Mouse (Mus musculus) neural tube, embryonic 14.5 days (tissue): ENCODE data around the gene Gabarap. TPM values are rescaled to one million over a fixed set of nuclear protein-coding genes. Genes with fewer than 3 reads are reported as not detected.
"Not testable (repeated sequence)": the region's sequence is repeated elsewhere in the genome, so short reads cannot be mapped to it uniquely, and the experiment has no call there.

Experiments used
- ATAC-seq: fragments of 200-750 bp; cut with Nextera tagmentation; 2 replicates; pipeline ENCODE4 v1.8.0; 2017; ENCODE audit warnings: low read depth, mild to moderate bottlenecking, moderate TSS enrichment, moderate library complexity
- H3K27ac ChIP-seq: fragments of 300-500 bp; sonication (generic); 2 replicates; pipeline ENCODE4 v1.5.1; 2014; ENCODE audit warnings: low read depth, mild to moderate bottlenecking, control low read depth, low read length, moderate library complexity, mixed read lengths
- H3K27me3 ChIP-seq: fragments of 300-500 bp; sonication (generic); 2 replicates; pipeline ENCODE4 v1.6.1; 2014; ENCODE audit warnings: low read length; ENCODE audit not compliant: control insufficient read depth, insufficient read depth
- H3K36me3 ChIP-seq: fragments of 300-500 bp; sonication (generic); 2 replicates; pipeline ENCODE4 v1.6.1; 2014; ENCODE audit warnings: low read length, mixed read lengths; ENCODE audit not compliant: control insufficient read depth, insufficient read depth
- H3K4me1 ChIP-seq: fragments of 300-500 bp; sonication (generic); 2 replicates; pipeline ENCODE4 v1.6.1; 2014; ENCODE audit warnings: low read length; ENCODE audit not compliant: control insufficient read depth, insufficient read depth
- H3K4me2 ChIP-seq: fragments of 300-500 bp; sonication (generic); 2 replicates; pipeline ENCODE4 v1.6.1; 2014; ENCODE audit warnings: mild to moderate bottlenecking, low read depth, low read length, control low read depth
- H3K4me3 ChIP-seq: fragments of 300-500 bp; sonication (generic); 2 replicates; pipeline ENCODE4 v1.5.1; 2014; ENCODE audit warnings: low read depth, low read length, control low read depth, mixed read lengths
- H3K9ac ChIP-seq: fragments of 300-500 bp; sonication (generic); replicated peaks from 2 replicates; pipeline ENCODE4 v1.6.1; 2014; ENCODE audit warnings: low read depth, mild to moderate bottlenecking, control low read depth, low read length, mixed read lengths
- H3K9me3 ChIP-seq: fragments of 300-500 bp; sonication (generic); 2 replicates; pipeline ENCODE4 v1.6.1; 2016; ENCODE audit warnings: low read length; ENCODE audit not compliant: control insufficient read depth
- WGBS: fragments of 180-500 bp; shearing (Covaris S2); extraction: QIAGEN DNeasy Blood & Tissue Kit; methylation state at CpG from one replicate; pipeline ENCODE4 v1.1.7; 2014; 5-methylcytosine and 5-hydroxymethylcytosine counted together
- polyA plus RNA-seq: library from polyadenylated mRNA; unstranded; fragments of >200 nt; fragmentation: Nextera tagmentation; extraction: Ambion mirVana; gene quantifications from 2 replicates; pipeline ENCODE4 v1.2.1, GENCODE M21; 2014

Gene Gabarap
- polyA plus RNA-seq, 1 experiment from 2014 or later: 609 TPM

- H3K9ac ChIP-seq: no peak overlapping the region
- no peak for ATAC-seq
- WGBS: 48% methylated on average over 1 of the region's 1 CpGs
- no peaks in the 10 kb centered on the region for H3K36me3 ChIP-seq
- no peak overlapping the region for H3K4me3 ChIP-seq
- H3K4me1 ChIP-seq: peaks cover 4% of the 10 kb centered on the region; the same call in 1 of the 2 replicates
- H3K9me3 ChIP-seq: no peaks in the 10 kb centered on the region
- no peak overlapping the region for H3K27ac ChIP-seq
- no peak overlapping the region for H3K4me2 ChIP-seq
- H3K27me3 ChIP-seq: peaks cover 3% of the 10 kb centered on the region; the same call in 1 of the 2 replicates
Observed at GRCm38 (mm10) chr11:69952274-69952673, 38.7 kb upstream of the Gabarap start.

GRCm38 (mm10) chr11:69953267-69953915, 37.6 kb upstream of the Gabarap start:
- H3K9ac ChIP-seq: no peak overlapping the region
- no peaks in the 10 kb centered on the region for H3K9me3 ChIP-seq
- H3K27ac ChIP-seq: no peak overlapping the region
- no peaks in the 10 kb centered on the region for H3K27me3 ChIP-seq
- 73% methylated on average over 11 of the region's 11 CpGs for WGBS
- ATAC-seq: no peak
- H3K4me1 ChIP-seq: peaks cover 4% of the 10 kb centered on the region; the same call in 1 of the 2 replicates
- H3K4me2 ChIP-seq: no peak overlapping the region
- no peaks in the 10 kb centered on the region for H3K36me3 ChIP-seq
- H3K4me3 ChIP-seq: no peak overlapping the region

DNA sequence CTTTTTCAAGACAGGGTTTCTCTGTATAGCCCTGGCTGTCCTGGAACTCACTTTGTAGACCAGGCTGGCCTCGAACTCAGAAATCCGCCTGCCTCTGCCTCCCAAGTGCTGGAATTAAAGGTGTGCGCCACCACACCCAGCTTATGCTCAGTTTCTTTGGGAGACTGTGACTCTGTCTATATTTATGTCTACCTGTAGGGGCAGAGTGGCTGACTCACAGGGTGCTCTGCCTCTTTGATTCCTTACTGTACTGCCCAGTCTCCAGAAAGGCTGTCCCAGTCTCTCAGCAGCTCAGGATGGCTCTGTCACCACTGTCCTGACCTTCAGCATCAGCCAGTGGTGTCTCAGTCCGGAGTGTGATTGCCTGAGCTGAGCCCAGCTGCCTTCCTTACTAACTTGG, 35.3 kb upstream of the Gabarap start:
- H3K36me3 ChIP-seq, ATAC-seq, H3K9me3 ChIP-seq, H3K4me3 ChIP-seq, H3K27me3 ChIP-seq, H3K27ac ChIP-seq, H3K4me1 ChIP-seq, H3K9ac ChIP-seq, H3K4me2 ChIP-seq: not testable (repeated sequence)
- WGBS: 84% methylated on average over 4 of the region's 4 CpGs

- H3K27me3 ChIP-seq: no peaks in the 10 kb centered on the region
- H3K4me1 ChIP-seq: no peaks in the 10 kb centered on the region
- no peak overlapping the region for H3K4me2 ChIP-seq
- H3K4me3 ChIP-seq: no peak overlapping the region
- no peak for ATAC-seq
- no peaks in the 10 kb centered on the region for H3K9me3 ChIP-seq
- WGBS: 76% methylated on average over 1 of the region's 1 CpGs
- H3K36me3 ChIP-seq: no peaks in the 10 kb centered on the region
- no peak overlapping the region for H3K9ac ChIP-seq
- no peak overlapping the region for H3K27ac ChIP-seq
Observed at GRCm38 (mm10) chr11:69956218-69956617, 34.7 kb upstream of the Gabarap start.

- no peak overlapping the region for H3K4me3 ChIP-seq
- peaks cover 27% of the 10 kb centered on the region for H3K27me3 ChIP-seq
- ATAC-seq: no peak
- no peaks in the 10 kb centered on the region for H3K9me3 ChIP-seq
- H3K4me1 ChIP-seq: peaks cover 5% of the 10 kb centered on the region; the same call in 1 of the 2 replicates
- no peak overlapping the region for H3K9ac ChIP-seq
- no peaks in the 10 kb centered on the region for H3K36me3 ChIP-seq
- no peak overlapping the region for H3K4me2 ChIP-seq
- 34% methylated on average over 5 of the region's 5 CpGs for WGBS
- H3K27ac ChIP-seq: no peak overlapping the region
Observed at GRCm38 (mm10) chr11:69960616-69961015, 30.3 kb upstream of the Gabarap start.

DNA sequence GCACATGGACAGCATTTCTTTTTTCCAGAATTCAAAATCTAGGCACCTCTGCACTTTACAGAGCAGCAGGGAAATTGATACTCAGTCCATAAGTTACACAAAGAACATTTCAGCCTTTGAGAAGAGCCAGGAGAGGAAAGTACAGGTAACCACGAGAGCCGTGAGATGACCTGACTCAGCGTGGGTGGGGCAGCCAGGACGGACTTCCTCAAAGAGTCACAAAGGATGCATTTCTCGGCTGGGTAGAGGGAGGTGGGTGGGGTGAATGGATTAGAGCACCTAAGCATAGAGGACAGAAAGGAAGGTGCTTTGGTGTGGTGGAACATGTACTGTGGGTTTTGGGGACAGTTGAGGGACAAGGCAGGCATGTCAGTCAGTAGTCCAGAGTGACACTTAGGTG, 29.1 kb upstream of the Gabarap start:
- Histone ChIP-seq H3K36me3 (no peaks in the 10 kb centered on the region), H3K27ac (no peak overlapping the region), H3K4me2 (no peak overlapping the region), H3K9ac (no peak overlapping the region), H3K27me3 (peaks cover 36% of the 10 kb centered on the region), H3K4me3 (no peak overlapping the region), H3K9me3 (no peaks in the 10 kb centered on the region), H3K4me1 (peaks cover 9% of the 10 kb centered on the region; the same call in 1 of the 2 replicates)
- WGBS: 55% methylated on average over 5 of the region's 5 CpGs
- ATAC-seq: no peak

- Histone ChIP-seq H3K9ac (no peak within 1 kb of the TSS), H3K9me3 (no peaks in the 10 kb centered on the region), H3K27ac (no peak within 1 kb of the TSS), H3K4me3 (no peak within 1 kb of the TSS; the same call in 1 of the 2 replicates), H3K36me3 (peaks cover 14% of the 10 kb centered on the region), H3K4me2 (no peak within 1 kb of the TSS), H3K4me1 (peaks cover 9% of the 10 kb centered on the region; the same call in 1 of the 2 replicates), H3K27me3 (peaks cover 48% of the 10 kb centered on the region)
- ATAC-seq: no peak
- 11% methylated on average over 24 of the region's 24 CpGs for WGBS
Observed at GRCm38 (mm10) chr11:69964650-69965270, 26.2 kb upstream of the Gabarap start, which contains the start of gene Cldn7. Cldn7 (plus strand) TSS chr11:69964779.

- 2% methylated on average over 49 of the region's 49 CpGs for WGBS
- no peak overlapping the region for H3K4me2 ChIP-seq
- H3K27me3 ChIP-seq: peaks cover 48% of the 10 kb centered on the region
Observed at GRCm38 (mm10) chr11:69965271-69966005, 25.5 kb upstream of the Gabarap start.

More at GRCm38 (mm10) chr11:69965271-69966005, 25.5 kb upstream of the Gabarap start:
- Histone ChIP-seq H3K9ac (no peak overlapping the region), H3K9me3 (no peaks in the 10 kb centered on the region), H3K4me3 (peak overlapping the region; percentile 21; the same call in 1 of the 2 replicates), H3K4me1 (peaks cover 9% of the 10 kb centered on the region; the same call in 1 of the 2 replicates), H3K36me3 (peaks cover 16% of the 10 kb centered on the region), H3K27ac (no peak overlapping the region)
- no peak for ATAC-seq
